Mouse (Mus musculus) adrenal gland, adult 18-20 months (tissue): ENCODE results near the gene Gm20937. TPM values are rescaled to one million over a fixed set of nuclear protein-coding genes. Genes with fewer than 3 reads are reported as not detected.
"Not testable (repeated sequence)": the region's sequence is repeated elsewhere in the genome, so short reads cannot be mapped to it uniquely, and the experiment has no call there.

Source experiments
- DNase-seq, 2 experiments: peaks; one replicate each; pipeline ENCODE4 v3.0.0; 2021 to 2022; ENCODE audit warnings: low spot score in 2 of 2
- long read RNA-seq, 2 experiments: library from polyadenylated mRNA; stranded (forward); transcript quantifications; one replicate each; pipeline ENCODE4 v2.0.0; 2021
- total RNA-seq, 2 experiments: library from RNA; stranded (reverse); gene quantifications; 1 replicate in 1 of 2; 2 replicates in 1 of 2; pipeline ENCODE4 v1.2.3; 2021

Gm20937 gene
- not detected for total RNA-seq
- long read RNA-seq, experiment 1 = 0 reads
- long read RNA-seq, experiment 2 = 0 reads

DNA sequence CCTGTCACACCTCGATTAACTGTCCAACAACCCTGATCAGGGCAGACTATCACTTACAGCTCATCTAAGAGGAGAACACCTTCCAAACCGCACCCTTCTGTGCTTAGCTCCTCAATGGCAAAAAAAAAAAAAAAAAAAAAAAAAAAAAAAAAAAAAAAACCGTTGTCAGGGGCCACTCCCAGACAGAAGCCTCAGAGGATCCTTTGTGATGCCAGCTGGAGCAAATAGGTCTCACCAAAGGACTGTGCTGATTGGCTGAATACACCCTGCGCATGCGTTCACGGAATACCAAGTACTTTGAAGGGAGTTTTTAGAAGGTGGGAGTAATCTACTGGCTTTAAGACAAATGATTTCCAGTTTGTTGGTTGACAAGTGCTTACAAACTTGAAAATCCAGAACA is at the start of gene Gm20937:
Gene Gm20937 (minus strand): TSS at position 101 of the 400 bp plus-strand sequence.
- DNase-seq = not testable (repeated sequence)

Other genes starting within 250 kb of the Gm20937 start
- gene Gm20816, start 243.1 kb upstream of the Gm20937 start, total RNA-seq = not detected